Mouse (Mus musculus): ENCODE data around the gene Cntln. TPM values are rescaled to one million over a fixed set of nuclear protein-coding genes. Genes with fewer than 3 reads are reported as not detected.

Gene Cntln
- polyA plus RNA-seq, 1 experiment: 1.8 TPM

- peaks cover 9% of the 10 kb centered on the region for H3K79me2 ChIP-seq (ENCODE audit: control insufficient read depth, insufficient read depth)
- H3ac ChIP-seq (ENCODE audit: control insufficient read depth, insufficient read length, low read depth): no peak overlapping the region
- no peak overlapping the region for H3K4me3 ChIP-seq (ENCODE audit: insufficient read depth, poor library complexity, severe bottlenecking)
- no peaks in the 10 kb centered on the region for H3K27me3 ChIP-seq (ENCODE audit: control insufficient read depth, insufficient read depth, insufficient read length)
- TF ChIP-seq USF1 (IDR thresholded peaks at IDR 0.05; ENCODE audit: low read depth) (no peak), CEBPB (IDR thresholded peaks at IDR 0.05; ENCODE audit: low read depth) (no peak), FOSL1 (IDR thresholded peaks at IDR 0.05; ENCODE audit: insufficient read depth, low read length, poor library complexity, severe bottlenecking) (no peak), MYOD1 (IDR thresholded peaks at IDR 0.05; ENCODE audit: control insufficient read depth, insufficient read length, low read depth) (no peak), MYOG (IDR thresholded peaks at IDR 0.05; ENCODE audit: control insufficient read depth, extremely low read depth, insufficient read length) (no peak), MAX (IDR thresholded peaks at IDR 0.05) (no peak), CTCF (IDR thresholded peaks at IDR 0.05; ENCODE audit: control insufficient read depth, insufficient read depth, insufficient read length) (no peak)
- H3K79me3 ChIP-seq (ENCODE audit: low read depth): no peaks in the 10 kb centered on the region
- no peaks in the 10 kb centered on the region for H3K36me3 ChIP-seq (ENCODE audit: control insufficient read depth, insufficient read depth)
These were observed 463 bp upstream of the Cntln start for GRCm38 (mm10) chr4:84883646-84884045.

- H3K27me3 ChIP-seq (ENCODE audit: control insufficient read depth, insufficient read depth, insufficient read length): no peaks in the 10 kb centered on the region
- peaks cover 9% of the 10 kb centered on the region for H3K79me2 ChIP-seq (ENCODE audit: control insufficient read depth, insufficient read depth)
- TF ChIP-seq USF1 (IDR thresholded peaks at IDR 0.05; ENCODE audit: low read depth): no peak
- peak overlapping the region; percentile 84 for H3ac ChIP-seq (ENCODE audit: control insufficient read depth, insufficient read length, low read depth)
- H3K4me3 ChIP-seq (ENCODE audit: insufficient read depth, poor library complexity, severe bottlenecking): peak overlapping the region; percentile 60
- H3K79me3 ChIP-seq (ENCODE audit: low read depth): no peaks in the 10 kb centered on the region
- H3K36me3 ChIP-seq (ENCODE audit: control insufficient read depth, insufficient read depth): no peaks in the 10 kb centered on the region
These were observed 596 bp downstream of the Cntln start for GRCm38 (mm10) chr4:84884539-84885270.

- H3K36me3 ChIP-seq (ENCODE audit: control insufficient read depth, insufficient read depth): no peaks in the 10 kb centered on the region
- peak overlapping the region; percentile 60 for H3K4me3 ChIP-seq (ENCODE audit: insufficient read depth, poor library complexity, severe bottlenecking)
- TF ChIP-seq MYOD1 (IDR thresholded peaks at IDR 0.05; ENCODE audit: control insufficient read depth, insufficient read length, low read depth) (no peak), MYOG (IDR thresholded peaks at IDR 0.05; ENCODE audit: control insufficient read depth, extremely low read depth, insufficient read length) (no peak), CEBPB (IDR thresholded peaks at IDR 0.05; ENCODE audit: low read depth) (no peak), USF1 (IDR thresholded peaks at IDR 0.05; ENCODE audit: low read depth) (no peak), CTCF (IDR thresholded peaks at IDR 0.05; ENCODE audit: control insufficient read depth, insufficient read depth, insufficient read length) (no peak), MAX (IDR thresholded peaks at IDR 0.05) (no peak), FOSL1 (IDR thresholded peaks at IDR 0.05; ENCODE audit: insufficient read depth, low read length, poor library complexity, severe bottlenecking) (no peak)
- peaks cover 9% of the 10 kb centered on the region for H3K79me2 ChIP-seq (ENCODE audit: control insufficient read depth, insufficient read depth)
- H3K79me3 ChIP-seq (ENCODE audit: low read depth): no peaks in the 10 kb centered on the region
- H3ac ChIP-seq (ENCODE audit: control insufficient read depth, insufficient read length, low read depth): peak overlapping the region; percentile 84
- H3K27me3 ChIP-seq (ENCODE audit: control insufficient read depth, insufficient read depth, insufficient read length): no peaks in the 10 kb centered on the region
These were observed 1.1 kb downstream of the Cntln start for GRCm38 (mm10) chr4:84885271-84885540.

- H3K79me3 ChIP-seq (ENCODE audit: low read depth): no peaks in the 10 kb centered on the region
- no peaks in the 10 kb centered on the region for H3K36me3 ChIP-seq (ENCODE audit: control insufficient read depth, insufficient read depth)
- TF ChIP-seq MYOD1 (IDR thresholded peaks at IDR 0.05; ENCODE audit: control insufficient read depth, insufficient read length, low read depth) (no peak), USF1 (IDR thresholded peaks at IDR 0.05; ENCODE audit: low read depth) (no peak), FOSL1 (IDR thresholded peaks at IDR 0.05; ENCODE audit: insufficient read depth, low read length, poor library complexity, severe bottlenecking) (no peak), CTCF (IDR thresholded peaks at IDR 0.05; ENCODE audit: control insufficient read depth, insufficient read depth, insufficient read length) (no peak), CEBPB (IDR thresholded peaks at IDR 0.05; ENCODE audit: low read depth) (no peak), MAX (IDR thresholded peaks at IDR 0.05) (no peak), MYOG (IDR thresholded peaks at IDR 0.05; ENCODE audit: control insufficient read depth, extremely low read depth, insufficient read length) (no peak)
These were observed 34.3 kb downstream of the Cntln start for GRCm38 (mm10) chr4:84918393-84918792.

GRCm38 (mm10) chr4:84934342-84934929 lies 50.3 kb downstream of the Cntln start:
- no peak overlapping the region for H3ac ChIP-seq (ENCODE audit: control insufficient read depth, insufficient read length, low read depth)
- TF ChIP-seq MYOD1 (IDR thresholded peaks at IDR 0.05; ENCODE audit: control insufficient read depth, insufficient read length, low read depth): no peak
- no peak for TF ChIP-seq CEBPB (IDR thresholded peaks at IDR 0.05; ENCODE audit: low read depth)
- TF ChIP-seq USF1 (IDR thresholded peaks at IDR 0.05; ENCODE audit: low read depth): no peak
- TF ChIP-seq MYOG (IDR thresholded peaks at IDR 0.05; ENCODE audit: control insufficient read depth, extremely low read depth, insufficient read length): no peak
- TF ChIP-seq CTCF (IDR thresholded peaks at IDR 0.05; ENCODE audit: control insufficient read depth, insufficient read depth, insufficient read length): no peak
- no peak for TF ChIP-seq MAX (IDR thresholded peaks at IDR 0.05)
- TF ChIP-seq FOSL1 (IDR thresholded peaks at IDR 0.05; ENCODE audit: insufficient read depth, low read length, poor library complexity, severe bottlenecking): no peak
- H3K4me3 ChIP-seq (ENCODE audit: insufficient read depth, poor library complexity, severe bottlenecking): no peak overlapping the region
- no peaks in the 10 kb centered on the region for H3K36me3 ChIP-seq (ENCODE audit: control insufficient read depth, insufficient read depth)
- no peaks in the 10 kb centered on the region for H3K79me2 ChIP-seq (ENCODE audit: control insufficient read depth, insufficient read depth)
- H3K79me3 ChIP-seq (ENCODE audit: low read depth): no peaks in the 10 kb centered on the region
- H3K27me3 ChIP-seq (ENCODE audit: control insufficient read depth, insufficient read depth, insufficient read length): no peaks in the 10 kb centered on the region

More at GRCm38 (mm10) chr4:84918393-84918792, 34.3 kb downstream of the Cntln start:
- Histone ChIP-seq H3K27me3 (ENCODE audit: control insufficient read depth, insufficient read depth, insufficient read length) (no peaks in the 10 kb centered on the region), H3K4me3 (ENCODE audit: insufficient read depth, poor library complexity, severe bottlenecking) (no peak overlapping the region), H3K79me2 (ENCODE audit: control insufficient read depth, insufficient read depth) (no peaks in the 10 kb centered on the region), H3ac (ENCODE audit: control insufficient read depth, insufficient read length, low read depth) (no peak overlapping the region)

- Histone ChIP-seq H3K27me3 (ENCODE audit: control insufficient read depth, insufficient read depth, insufficient read length) (no peaks in the 10 kb centered on the region), H3ac (ENCODE audit: control insufficient read depth, insufficient read length, low read depth) (no peak overlapping the region), H3K36me3 (ENCODE audit: control insufficient read depth, insufficient read depth) (no peaks in the 10 kb centered on the region), H3K79me3 (ENCODE audit: low read depth) (no peaks in the 10 kb centered on the region), H3K79me2 (ENCODE audit: control insufficient read depth, insufficient read depth) (no peaks in the 10 kb centered on the region), H3K4me3 (ENCODE audit: insufficient read depth, poor library complexity, severe bottlenecking) (no peak overlapping the region)
- no peak for TF ChIP-seq FOSL1 (IDR thresholded peaks at IDR 0.05; ENCODE audit: insufficient read depth, low read length, poor library complexity, severe bottlenecking)
- TF ChIP-seq CTCF (IDR thresholded peaks at IDR 0.05; ENCODE audit: control insufficient read depth, insufficient read depth, insufficient read length): no peak
- TF ChIP-seq MAX (IDR thresholded peaks at IDR 0.05): no peak
- no peak for TF ChIP-seq MYOG (IDR thresholded peaks at IDR 0.05; ENCODE audit: control insufficient read depth, extremely low read depth, insufficient read length)
- no peak for TF ChIP-seq MYOD1 (IDR thresholded peaks at IDR 0.05; ENCODE audit: control insufficient read depth, insufficient read length, low read depth)
- TF ChIP-seq CEBPB (IDR thresholded peaks at IDR 0.05; ENCODE audit: low read depth): no peak
- no peak for TF ChIP-seq USF1 (IDR thresholded peaks at IDR 0.05; ENCODE audit: low read depth)
These were observed 58.0 kb downstream of the Cntln start for GRCm38 (mm10) chr4:84942059-84942458.

Measured in C2C12 (cell line).